Mouse (Mus musculus) testis, postnatal 14 days (tissue): ENCODE data around the gene Mmp23.
A peak's percentile ranks its signal among the peaks of the same experiment; 100 is the strongest.
"Not testable (repeated sequence)": the region's sequence is repeated elsewhere in the genome, so short reads cannot be mapped to it uniquely, and the experiment has no call there.

ENCODE experiments used
- DNase-seq: peaks from one replicate; pipeline ENCODE4 v3.0.0; 2021; ENCODE audit warnings: low spot score

Mmp23 gene

GRCm38 (mm10) chr4:155654456-155655298 is 1.5 kb upstream of the Mmp23 start:
- peak; percentile 37 for DNase-seq

- DNase-seq, result no peak
Measured at GRCm38 (mm10) chr4:155654183-155654455, 935 bp upstream of the Mmp23 start.

GRCm38 (mm10) chr4:155653451-155654182 is 433 bp upstream of the Mmp23 start:
- DNase-seq, result peak; percentile 39

GRCm38 (mm10) chr4:155652283-155653085 is 700 bp downstream of the Mmp23 start:
- DNase-seq, result no peak

- peak; percentile 77 for DNase-seq
Measured at GRCm38 (mm10) chr4:155651553-155652269, 1.5 kb downstream of the Mmp23 start.

- no peak for DNase-seq
Measured at GRCm38 (mm10) chr4:155649355-155649754, 3.8 kb downstream of the Mmp23 start.

GRCm38 (mm10) chr4:155645721-155646120 is 7.5 kb downstream of the Mmp23 start:
- no peak for DNase-seq

- not testable (repeated sequence) for DNase-seq
Measured at GRCm38 (mm10) chr4:155645308-155645707, 7.9 kb downstream of the Mmp23 start, which contains the start of gene Gm10563. TSS of gene Gm10563 (minus strand) at chr4:155645408.

GRCm38 (mm10) chr4:155643531-155643930 is 9.7 kb downstream of the Mmp23 start:
- DNase-seq, result no peak

GRCm38 (mm10) chr4:155635766-155636499 is 17.3 kb downstream of the Mmp23 start:
- DNase-seq, result no peak

GRCm38 (mm10) chr4:155630267-155630666 is 22.9 kb downstream of the Mmp23 start:
- DNase-seq, result no peak

- peak; percentile 97 for DNase-seq
Measured at GRCm38 (mm10) chr4:155624338-155625291, 28.6 kb downstream of the Mmp23 start, which contains the start of gene Cdk11b. TSS of gene Cdk11b (plus strand) at chr4:155624854.

GRCm38 (mm10) chr4:155618321-155618720 is 34.9 kb downstream of the Mmp23 start:
- peak; percentile 16 for DNase-seq

- DNase-seq, result no peak
Measured at GRCm38 (mm10) chr4:155613264-155613663, 39.9 kb downstream of the Mmp23 start.

GRCm38 (mm10) chr4:155611860-155612259 is 41.3 kb downstream of the Mmp23 start:
- DNase-seq, result no peak

GRCm38 (mm10) chr4:155606825-155607224 is 46.4 kb downstream of the Mmp23 start:
- no peak for DNase-seq

GRCm38 (mm10) chr4:155605132-155605531 is 48.1 kb downstream of the Mmp23 start:
- no peak for DNase-seq

- DNase-seq, result no peak
Measured at GRCm38 (mm10) chr4:155603801-155604200, 49.4 kb downstream of the Mmp23 start.

GRCm38 (mm10) chr4:155602753-155603152 is 50.4 kb downstream of the Mmp23 start:
- no peak for DNase-seq

GRCm38 (mm10) chr4:155601997-155602456 is 51.2 kb downstream of the Mmp23 start:
- DNase-seq, result no peak
